ENCODE assay signal across 9 mouse cellular contexts in the genomic region with DNA sequence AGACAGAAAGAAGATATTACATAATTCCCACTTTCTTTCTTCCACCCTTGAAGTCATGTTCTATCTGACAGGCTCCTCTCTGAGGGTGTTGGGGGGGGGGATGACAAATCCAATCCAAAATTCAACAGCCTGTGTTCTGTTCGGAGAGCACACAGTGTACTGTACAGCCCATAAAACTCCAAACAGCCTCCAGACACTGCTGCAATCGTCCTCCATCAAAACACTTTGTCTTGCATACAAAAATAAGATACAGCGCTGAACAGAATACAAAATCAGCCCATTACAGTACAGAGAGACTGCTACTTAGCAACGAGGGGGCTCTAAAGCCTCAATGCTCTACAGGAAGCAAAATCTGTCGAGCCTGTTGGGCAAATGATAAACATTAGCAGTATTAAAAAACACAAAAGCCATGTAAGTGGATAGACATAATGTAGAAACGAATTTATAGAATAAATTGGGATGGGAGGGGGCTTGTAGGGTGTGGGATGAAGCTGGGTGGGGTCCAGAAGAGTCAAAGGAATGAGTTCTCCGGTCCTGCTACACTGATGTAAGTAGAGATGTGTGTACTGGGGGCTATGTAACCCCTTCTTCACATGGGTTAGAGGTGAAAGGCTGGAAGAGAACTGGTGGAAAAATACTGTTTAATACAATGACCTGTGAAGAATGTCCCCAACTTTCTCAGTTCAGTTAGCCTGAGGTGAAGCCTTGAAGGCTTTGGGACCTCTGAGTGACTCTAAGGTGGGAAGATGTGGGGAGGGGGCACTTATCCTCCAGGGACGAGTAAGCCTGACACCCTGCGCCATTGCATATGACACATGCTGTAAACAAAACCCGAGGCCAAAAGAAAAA.
A peak's percentile ranks its signal among the peaks of the same experiment; 100 is the strongest.
DNase-seq lines count a peak whose midpoint lies in the region; ATAC-seq and TF ChIP-seq lines count a peak whose summit lies in the region.
"Had no signal": no experiment of that assay in that cellular context is flagged by ENCODE, and none has a peak within 500 bp of the region (broad histone marks: within the 10 kb centered on the region; RNA-seq: fewer than 3 reads in every experiment).

No protein-coding gene starts in this region.

- no peak for TF ChIP-seq CTCF in midbrain, postnatal 0 days (IDR thresholded peaks at IDR 0.05)

- no peak overlapping the region for H3K4me2 ChIP-seq in forebrain, embryonic 11.5 days (ENCODE audit: low read depth, low read length, severe bottlenecking)
- H3K4me2 ChIP-seq in midbrain, postnatal 0 days (ENCODE audit: low read depth, low read length, poor library complexity, severe bottlenecking) = peak overlapping the region; percentile 36; the same call in 1 of the 2 replicates

- peaks cover 23% of the 10 kb centered on the region; the same call in 1 of the 2 replicates for H3K27me3 ChIP-seq in forebrain, embryonic 10.5 days (ENCODE audit: poor library complexity, severe bottlenecking)
- H3K27me3 ChIP-seq in forebrain, embryonic 11.5 days (ENCODE audit: control insufficient read depth, insufficient read depth, low read length) = peaks cover 2% of the 10 kb centered on the region; the same call in 1 of the 2 replicates
- no peaks in the 10 kb centered on the region for H3K27me3 ChIP-seq in midbrain, postnatal 0 days (ENCODE audit: insufficient read depth, low read length)

- no peak overlapping the region for H3K9ac ChIP-seq in forebrain, embryonic 11.5 days (ENCODE audit: low read length)
- 0 out of 2 replicates have a peak overlapping the region, but pooled peaks have one; percentile 19 for H3K9ac ChIP-seq in midbrain, postnatal 0 days (replicated peaks; ENCODE audit: low read length, poor library complexity, severe bottlenecking)

- peaks cover 8% of the 10 kb centered on the region for H3K36me3 ChIP-seq in forebrain, embryonic 10.5 days (replicated peaks)
- H3K36me3 ChIP-seq in forebrain, embryonic 11.5 days (ENCODE audit: control insufficient read depth, insufficient read depth, low read length) = no peaks in the 10 kb centered on the region
- H3K36me3 ChIP-seq in midbrain, postnatal 0 days (ENCODE audit: insufficient read depth, low read length) = no peaks in the 10 kb centered on the region

- DNase-seq in forebrain, embryonic 10.5 days (ENCODE audit: extremely low spot score, low spot score) = no peak
- DNase-seq in forebrain, embryonic 11.5 days (ENCODE audit: low spot score) = no peak
- peak; percentile 89 for DNase-seq in right cerebral cortex, adult 18-20 months
- no peak for DNase-seq in right cerebral cortex, postnatal 14 days
- peak; percentile 64 to 79 for DNase-seq in layer of hippocampus, adult 8-10 months (ENCODE audit: low spot score in 2 of 2)
- peak; percentile 73 for DNase-seq in midbrain, postnatal 0 days (ENCODE audit: low spot score)
- DNase-seq in Muller cell, postnatal 12 days (ENCODE audit: inconsistent ontology term) = no peak

- no peak overlapping the region for H3K4me3 ChIP-seq in forebrain, embryonic 10.5 days
- no peak overlapping the region for H3K4me3 ChIP-seq in forebrain, embryonic 11.5 days (ENCODE audit: low read depth, low read length)
- H3K4me3 ChIP-seq in midbrain, postnatal 0 days (ENCODE audit: low read depth, low read length) = no peak overlapping the region

- peaks cover 97% of the 10 kb centered on the region for H3K4me1 ChIP-seq in forebrain, embryonic 10.5 days
- H3K4me1 ChIP-seq in forebrain, embryonic 11.5 days (replicated peaks; ENCODE audit: control insufficient read depth, insufficient read depth, low read length) = peaks cover 24% of the 10 kb centered on the region; the same call in 1 of the 2 replicates
- peaks cover 27% of the 10 kb centered on the region for H3K4me1 ChIP-seq in midbrain, postnatal 0 days (ENCODE audit: insufficient read depth, low read length)

- H3K9me3 ChIP-seq in forebrain, embryonic 10.5 days = no peaks in the 10 kb centered on the region
- no peaks in the 10 kb centered on the region for H3K9me3 ChIP-seq in forebrain, embryonic 11.5 days (ENCODE audit: control insufficient read depth, low read length)
- H3K9me3 ChIP-seq in midbrain, postnatal 0 days (ENCODE audit: low read length) = no peaks in the 10 kb centered on the region

- 74% methylated on average over 10 of the region's 10 CpGs for WGBS in forebrain, embryonic 10.5 days
- 62% methylated on average over 10 of the region's 10 CpGs for WGBS in forebrain, embryonic 11.5 days
- WGBS in midbrain, postnatal 0 days = 21% methylated on average over 10 of the region's 10 CpGs

- no peak for ATAC-seq in forebrain, embryonic 11.5 days (replicated peaks; ENCODE audit: low FRiP score)
- peak; percentile 57 for ATAC-seq in midbrain, postnatal 0 days (ENCODE audit: low FRiP score)
- ATAC-seq in megakaryocyte, adult 5-6 weeks (ENCODE audit: poor library complexity, severe bottlenecking) = no peak

- H3K27ac ChIP-seq in forebrain, embryonic 10.5 days = peak overlapping the region; percentile 70; the same call in 1 of the 2 replicates
- H3K27ac ChIP-seq in forebrain, embryonic 11.5 days (ENCODE audit: low read depth, low read length) = no peak overlapping the region
- H3K27ac ChIP-seq in midbrain, postnatal 0 days (ENCODE audit: low read depth, low read length) = peak overlapping the region; percentile 67
- H3K27ac ChIP-seq: macrophage had no signal

Comparison
In these comparisons a context has a peak if more than half of its experiments do, and no peak if none do; other contexts are left out.
1. DNase-seq: peak in right cerebral cortex, adult 18-20 months (single experiment), layer of hippocampus, adult 8-10 months (2 of 2) and midbrain, postnatal 0 days (single experiment); none in forebrain, embryonic 10.5 days (single experiment), forebrain, embryonic 11.5 days (single experiment), right cerebral cortex, postnatal 14 days (single experiment) and Muller cell, postnatal 12 days (single experiment).